Mouse (Mus musculus) forebrain, embryonic 12.5 days (tissue): Measurements from ENCODE around the gene Epb41l5. TPM values are rescaled to one million over a fixed set of nuclear protein-coding genes. Genes with fewer than 3 reads are reported as not detected.

Experiments
- ATAC-seq: fragments of 200-750 bp; cut with Nextera tagmentation; 2 replicates; pipeline ENCODE4 v1.8.0; 2017; ENCODE audit warnings: moderate TSS enrichment; ENCODE audit not compliant: low FRiP score
- H3K27ac ChIP-seq: fragments of 300-500 bp; sonication (generic); 2 replicates; pipeline ENCODE4 v1.5.1; 2016; ENCODE audit warnings: mild to moderate bottlenecking
- H3K27me3 ChIP-seq: fragments of 300-500 bp; sonication (generic); 2 replicates; pipeline ENCODE4 v1.6.1; 2016; ENCODE audit warnings: mild to moderate bottlenecking
- H3K36me3 ChIP-seq: fragments of 300-500 bp; sonication (generic); replicated peaks from 2 replicates; pipeline ENCODE4 v1.6.1; 2016; ENCODE audit warnings: mild to moderate bottlenecking
- H3K4me1 ChIP-seq: fragments of 300-500 bp; sonication (generic); 2 replicates; pipeline ENCODE4 v1.6.1; 2016
- H3K4me2 ChIP-seq: fragments of 300-500 bp; sonication (generic); 2 replicates; pipeline ENCODE4 v1.6.1; 2016; ENCODE audit warnings: mild to moderate bottlenecking, moderate library complexity
- H3K4me3 ChIP-seq: fragments of 300-500 bp; sonication (generic); replicated peaks from 2 replicates; pipeline ENCODE4 v1.5.1; 2016; ENCODE audit warnings: mild to moderate bottlenecking
- H3K9ac ChIP-seq: fragments of 300-500 bp; sonication (generic); 2 replicates; pipeline ENCODE4 v1.6.1; 2016; ENCODE audit warnings: mild to moderate bottlenecking
- H3K9me3 ChIP-seq: fragments of 300-500 bp; sonication (generic); 2 replicates; pipeline ENCODE4 v1.6.1; 2016
- WGBS: fragments of 180-500 bp; shearing (Covaris S2); methylation state at CpG from one replicate; pipeline ENCODE4 v1.1.7; 2016; 5-methylcytosine and 5-hydroxymethylcytosine counted together
- polyA plus RNA-seq: library from polyadenylated mRNA; unstranded; fragments of >200 nt; fragmentation: Nextera tagmentation; extraction: Ambion mirVana; gene quantifications from 2 replicates; pipeline ENCODE4 v1.2.1, GENCODE M21; 2016

Gene Epb41l5
- polyA plus RNA-seq, 1 experiment from 2014 or later = 38.0 TPM

DNA sequence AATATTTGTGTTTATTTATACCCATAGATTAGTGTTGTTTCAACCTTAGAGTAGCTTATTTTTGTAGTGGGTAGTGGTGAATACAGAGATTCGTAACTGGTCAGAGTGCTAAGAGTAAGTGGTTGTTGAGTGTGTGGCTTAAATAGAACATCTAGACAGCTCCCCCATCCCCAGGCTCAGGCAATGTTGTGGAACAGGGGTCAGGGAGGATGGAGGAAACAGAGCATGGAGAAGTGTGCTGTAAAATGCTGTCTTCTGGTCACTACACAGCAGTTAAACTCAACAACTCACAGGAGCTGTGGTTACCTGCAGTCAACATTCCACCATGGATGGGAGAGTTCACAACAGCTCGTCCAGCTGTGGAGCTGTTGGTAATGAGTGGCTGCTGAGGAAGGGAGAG lies 63.8 kb downstream of the Epb41l5 start:
- Histone ChIP-seq H3K27me3 (no peaks in the 10 kb centered on the region), H3K4me2 (no peak overlapping the region), H3K4me1 (no peaks in the 10 kb centered on the region), H3K9ac (no peak overlapping the region), H3K36me3 (0 out of 2 replicates have a peak, but pooled peaks cover 4% of the 10 kb centered on the region), H3K4me3 (no peak overlapping the region), H3K9me3 (no peaks in the 10 kb centered on the region), H3K27ac (no peak overlapping the region)
- WGBS = 89% methylated on average over 2 of the region's 2 CpGs
- ATAC-seq = no peak

DNA sequence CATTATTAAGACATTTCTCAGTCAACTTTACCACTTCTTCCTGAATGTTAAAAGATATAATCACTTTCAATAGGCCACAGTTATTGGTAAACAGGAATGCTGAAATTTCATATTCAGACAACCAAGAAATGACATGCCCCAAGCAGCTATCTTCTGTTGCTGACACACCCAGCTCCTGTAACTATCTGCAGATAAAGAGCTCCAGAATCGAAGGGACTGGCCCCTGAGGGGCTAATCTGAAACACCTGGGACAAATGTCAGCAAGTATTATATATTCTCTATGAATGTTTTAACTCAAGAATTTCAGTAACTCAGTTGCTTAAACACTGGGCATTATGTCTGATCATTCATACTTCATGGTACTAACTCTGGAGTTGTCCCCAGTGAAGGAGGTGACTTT lies 78.7 kb downstream of the Epb41l5 start:
- peaks cover 35% of the 10 kb centered on the region for H3K36me3 ChIP-seq
- no peak for ATAC-seq
- H3K27ac ChIP-seq = no peak overlapping the region
- H3K4me1 ChIP-seq = no peaks in the 10 kb centered on the region
- 84% methylated on average over 1 of the region's 1 CpGs for WGBS
- no peaks in the 10 kb centered on the region for H3K9me3 ChIP-seq
- no peaks in the 10 kb centered on the region for H3K27me3 ChIP-seq
- H3K9ac ChIP-seq = no peak overlapping the region
- no peak overlapping the region for H3K4me2 ChIP-seq
- no peak overlapping the region for H3K4me3 ChIP-seq

GRCm38 (mm10) chr1:119565531-119565930 lies 83.3 kb downstream of the Epb41l5 start:
- H3K27me3 ChIP-seq = no peaks in the 10 kb centered on the region
- ATAC-seq = no peak
- no peak overlapping the region for H3K27ac ChIP-seq
- H3K4me2 ChIP-seq = no peak overlapping the region
- H3K4me3 ChIP-seq = no peak overlapping the region
- H3K36me3 ChIP-seq = peaks cover 43% of the 10 kb centered on the region
- H3K9me3 ChIP-seq = peaks cover 4% of the 10 kb centered on the region; the same call in 1 of the 2 replicates
- WGBS = 94% methylated on average over 4 of the region's 4 CpGs
- H3K4me1 ChIP-seq = no peaks in the 10 kb centered on the region
- H3K9ac ChIP-seq = no peak overlapping the region

DNA sequence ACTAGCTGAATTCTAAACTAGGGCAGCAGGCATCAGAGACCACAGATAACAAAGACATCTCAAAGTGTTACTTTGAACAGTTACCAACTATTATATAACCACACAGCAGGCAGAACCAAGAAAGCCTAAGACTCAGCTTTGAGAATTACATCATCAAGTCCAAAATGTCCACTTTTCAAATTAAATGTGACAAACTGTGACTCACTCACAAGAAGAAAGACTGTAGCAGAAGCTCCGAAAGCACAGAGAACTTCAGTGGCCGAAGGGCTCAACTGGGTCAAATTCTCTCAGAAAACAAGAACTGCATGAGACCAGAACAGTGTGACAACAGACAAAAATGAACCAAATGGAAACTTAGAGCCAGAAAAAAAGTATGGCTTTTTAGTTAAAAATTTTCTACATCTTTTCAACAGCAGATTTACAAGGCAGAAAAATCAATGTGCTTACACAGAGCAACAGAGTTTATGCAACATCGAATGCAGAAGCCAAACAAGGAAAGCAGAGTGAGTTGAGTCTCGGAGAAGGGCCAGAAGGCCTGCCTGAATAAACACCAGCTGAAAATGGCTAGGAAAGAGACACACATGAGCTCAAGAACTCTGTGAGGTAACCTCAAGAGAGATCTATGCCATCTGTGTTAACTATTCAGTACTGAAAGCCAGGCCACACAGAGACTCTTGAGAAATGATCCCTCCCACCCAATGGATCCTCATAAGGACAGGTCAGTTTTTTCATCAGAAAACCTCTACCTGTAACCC lies 91.0 kb downstream of the Epb41l5 start:
- H3K4me2 ChIP-seq = no peak overlapping the region
- no peaks in the 10 kb centered on the region for H3K27me3 ChIP-seq
- H3K27ac ChIP-seq = no peak overlapping the region
- H3K9me3 ChIP-seq = peaks cover 4% of the 10 kb centered on the region; the same call in 1 of the 2 replicates
- WGBS = 89% methylated on average over 4 of the region's 4 CpGs
- H3K4me1 ChIP-seq = no peaks in the 10 kb centered on the region
- peaks cover 45% of the 10 kb centered on the region for H3K36me3 ChIP-seq
- H3K9ac ChIP-seq = no peak overlapping the region
- H3K4me3 ChIP-seq = no peak overlapping the region
- no peak for ATAC-seq

GRCm38 (mm10) chr1:119555651-119556050 lies 93.1 kb downstream of the Epb41l5 start:
- H3K4me1 ChIP-seq = no peaks in the 10 kb centered on the region
- WGBS = 89% methylated on average over 5 of the region's 5 CpGs
- no peak overlapping the region for H3K4me2 ChIP-seq
- peaks cover 33% of the 10 kb centered on the region for H3K36me3 ChIP-seq
- no peak overlapping the region for H3K27ac ChIP-seq
- no peak overlapping the region for H3K4me3 ChIP-seq
- no peak for ATAC-seq
- H3K27me3 ChIP-seq = no peaks in the 10 kb centered on the region
- no peaks in the 10 kb centered on the region for H3K9me3 ChIP-seq
- no peak overlapping the region for H3K9ac ChIP-seq

GRCm38 (mm10) chr1:119551651-119552050 lies 97.1 kb downstream of the Epb41l5 start:
- no peaks in the 10 kb centered on the region for H3K9me3 ChIP-seq
- H3K36me3 ChIP-seq = peaks cover 43% of the 10 kb centered on the region
- no peak overlapping the region for H3K4me3 ChIP-seq
- no peaks in the 10 kb centered on the region for H3K4me1 ChIP-seq
- ATAC-seq = no peak
- H3K9ac ChIP-seq = no peak overlapping the region
- no peak overlapping the region for H3K4me2 ChIP-seq
- 83% methylated on average over 1 of the region's 1 CpGs for WGBS
- no peak overlapping the region for H3K27ac ChIP-seq
- H3K27me3 ChIP-seq = no peaks in the 10 kb centered on the region

GRCm38 (mm10) chr1:119550064-119550463 lies 98.7 kb downstream of the Epb41l5 start:
- WGBS = 89% methylated on average over 2 of the region's 2 CpGs
- H3K36me3 ChIP-seq = peaks cover 45% of the 10 kb centered on the region

DNA sequence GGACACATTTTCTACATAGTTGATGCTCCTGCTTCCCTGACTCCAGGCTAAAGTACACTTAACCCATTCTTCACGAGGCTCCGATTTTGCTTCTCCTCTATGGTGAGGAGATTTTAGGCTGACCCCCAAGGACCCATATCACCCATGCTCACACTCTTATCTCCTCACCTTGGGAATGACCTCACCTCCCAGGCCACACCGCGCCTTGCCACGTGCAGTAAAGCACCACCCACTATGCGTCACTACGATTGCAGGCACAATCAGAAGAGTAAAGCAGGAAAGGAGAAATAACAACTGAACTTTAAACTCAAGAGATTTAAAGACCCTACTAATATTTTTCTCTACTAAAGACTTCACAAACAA lies 99.5 kb downstream of the Epb41l5 start:
- Histone ChIP-seq H3K4me2 (no peak overlapping the region), H3K9me3 (no peaks in the 10 kb centered on the region), H3K9ac (no peak overlapping the region), H3K27ac (no peak overlapping the region), H3K4me3 (no peak overlapping the region), H3K36me3 (peaks cover 45% of the 10 kb centered on the region), H3K27me3 (no peaks in the 10 kb centered on the region), H3K4me1 (no peaks in the 10 kb centered on the region)
- no peak for ATAC-seq
- WGBS = 93% methylated on average over 7 of the region's 7 CpGs

More at GRCm38 (mm10) chr1:119550064-119550463, 98.7 kb downstream of the Epb41l5 start:
- Histone ChIP-seq H3K27ac (no peak overlapping the region), H3K9me3 (no peaks in the 10 kb centered on the region), H3K4me1 (no peaks in the 10 kb centered on the region), H3K27me3 (no peaks in the 10 kb centered on the region), H3K9ac (no peak overlapping the region), H3K4me3 (no peak overlapping the region), H3K4me2 (no peak overlapping the region)
- no peak for ATAC-seq

DNA sequence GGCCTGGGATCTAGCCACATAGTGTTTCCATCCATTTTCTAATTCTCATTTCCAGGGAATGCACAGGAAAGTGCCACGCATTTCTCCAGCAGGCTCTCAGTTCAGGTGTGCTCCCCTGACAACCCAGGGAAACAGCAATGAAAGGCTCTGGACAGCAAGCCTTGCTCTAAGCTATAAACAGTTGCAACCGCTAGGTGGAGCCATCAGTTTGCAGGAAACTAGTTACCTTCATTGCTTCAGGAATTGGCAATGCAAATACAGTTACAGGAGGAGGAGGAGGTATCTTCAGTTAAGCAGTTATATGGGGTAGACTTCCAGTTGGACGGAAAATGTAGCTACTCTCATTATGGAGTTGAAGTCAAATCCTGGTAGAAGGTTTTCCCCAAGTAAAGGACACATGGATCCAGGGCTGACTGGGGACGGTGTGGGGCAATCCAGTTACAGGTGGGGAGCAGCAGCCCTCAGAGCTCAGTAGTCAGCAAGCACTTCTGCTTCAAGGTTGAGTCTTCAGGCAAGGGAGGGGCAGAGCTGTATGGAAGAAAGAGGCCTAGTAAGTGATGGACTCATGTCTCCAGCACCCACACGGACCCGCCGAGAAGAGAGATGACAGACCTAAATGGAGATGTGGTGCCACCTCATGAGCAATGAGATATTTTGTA lies 100.0 kb downstream of the Epb41l5 start:
- Histone ChIP-seq H3K4me1 (no peaks in the 10 kb centered on the region), H3K27me3 (no peaks in the 10 kb centered on the region), H3K9ac (no peak overlapping the region), H3K27ac (no peak overlapping the region), H3K4me3 (no peak overlapping the region), H3K9me3 (no peaks in the 10 kb centered on the region), H3K36me3 (peaks cover 50% of the 10 kb centered on the region), H3K4me2 (no peak overlapping the region)
- 70% methylated on average over 7 of the region's 7 CpGs for WGBS
- ATAC-seq = no peak

DNA sequence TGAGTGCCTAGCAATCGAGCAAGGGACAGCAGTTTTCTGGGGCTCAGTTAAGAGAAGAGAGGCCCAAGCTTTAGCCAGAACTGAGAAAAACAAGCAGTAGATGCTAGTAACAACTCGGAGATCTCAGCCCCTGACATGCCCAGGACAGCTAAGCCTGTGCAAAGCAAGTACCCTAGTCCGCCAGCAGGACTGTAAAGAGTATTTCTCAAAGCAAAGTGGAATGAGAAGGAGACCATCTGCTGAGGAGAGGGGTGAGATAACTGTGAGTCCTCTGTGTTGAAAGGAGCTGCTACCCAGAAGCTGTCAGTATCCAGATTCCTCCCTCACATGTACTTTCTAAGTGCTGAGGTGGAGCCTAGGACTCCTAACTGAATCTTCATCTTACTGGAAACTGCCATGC lies 102.3 kb downstream of the Epb41l5 start:
- Histone ChIP-seq H3K36me3 (peaks cover 46% of the 10 kb centered on the region), H3K4me3 (no peak overlapping the region), H3K4me2 (no peak overlapping the region), H3K27ac (no peak overlapping the region), H3K27me3 (no peaks in the 10 kb centered on the region), H3K9ac (no peak overlapping the region), H3K9me3 (no peaks in the 10 kb centered on the region), H3K4me1 (no peaks in the 10 kb centered on the region)
- no peak for ATAC-seq
- 90% methylated on average over 3 of the region's 3 CpGs for WGBS

- Histone ChIP-seq H3K4me3 (no peak overlapping the region), H3K9ac (no peak overlapping the region), H3K27me3 (no peaks in the 10 kb centered on the region), H3K27ac (no peak overlapping the region), H3K4me2 (no peak overlapping the region), H3K36me3 (peaks cover 46% of the 10 kb centered on the region), H3K4me1 (no peaks in the 10 kb centered on the region), H3K9me3 (no peaks in the 10 kb centered on the region)
- ATAC-seq = no peak
- 92% methylated on average over 4 of the region's 4 CpGs for WGBS
These were observed 103.1 kb downstream of the Epb41l5 start for GRCm38 (mm10) chr1:119545671-119546070.

- WGBS = 85% methylated on average over 2 of the region's 2 CpGs
- Histone ChIP-seq H3K9me3 (no peaks in the 10 kb centered on the region), H3K4me2 (no peak overlapping the region), H3K4me3 (no peak overlapping the region), H3K36me3 (peaks cover 43% of the 10 kb centered on the region), H3K9ac (no peak overlapping the region), H3K4me1 (no peaks in the 10 kb centered on the region), H3K27ac (no peak overlapping the region), H3K27me3 (no peaks in the 10 kb centered on the region)
- no peak for ATAC-seq
These were observed 103.6 kb downstream of the Epb41l5 start for GRCm38 (mm10) chr1:119545164-119545563.
